Comparison of ENCODE assay signal across 12 mouse cellular contexts in the genomic region with DNA sequence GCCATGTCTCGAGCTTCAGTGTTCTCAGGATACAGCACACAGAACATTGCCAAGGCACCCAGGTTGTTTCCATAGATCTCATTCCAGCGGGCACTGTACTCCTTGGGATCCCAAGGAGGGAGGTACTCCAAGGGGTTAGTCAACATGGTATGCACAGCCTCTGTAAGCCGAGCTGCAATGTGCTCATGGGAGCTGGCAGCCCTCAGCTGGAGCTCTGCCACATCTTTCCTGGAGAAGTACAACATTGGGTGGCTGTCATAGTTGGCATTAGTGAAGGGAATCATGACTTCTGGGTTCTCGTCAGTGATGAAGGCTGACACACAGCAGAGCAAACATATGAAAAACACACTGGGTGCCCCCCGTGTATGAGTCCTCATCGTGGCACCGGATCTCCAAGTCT. TPM values are rescaled to one million over a fixed set of nuclear protein-coding genes. Genes with fewer than 3 reads are reported as not detected.
DNase-seq lines count a peak whose midpoint lies in the region; ATAC-seq and TF ChIP-seq lines count a peak whose summit lies in the region.
"Had no signal": no experiment of that assay in that cellular context is flagged by ENCODE, and none has a peak within 500 bp of the region (broad histone marks: within the 10 kb centered on the region; RNA-seq: fewer than 3 reads in every experiment).

No protein-coding gene starts in this region.

- no peak overlapping the region for H3K4me3 ChIP-seq in lung, embryonic 16.5 days (ENCODE audit: low read length)
- H3K4me3 ChIP-seq in forebrain, postnatal 0 days (ENCODE audit: low read depth, low read length), result no peak overlapping the region
- H3K4me3 ChIP-seq: hindbrain, embryonic 12.5 days; liver, embryonic 12.5 days; myocyte had no signal

- peak; percentile 17; the same call in 1 of the 2 replicates for ATAC-seq in lung, embryonic 16.5 days (ENCODE audit: low read depth)
- peak; percentile 69 for ATAC-seq in forebrain, postnatal 0 days
- ATAC-seq: liver, embryonic 12.5 days had no signal

- H3K4me1 ChIP-seq in lung, embryonic 16.5 days (replicated peaks; ENCODE audit: control insufficient read depth, insufficient read depth, low read length), result peaks cover 8% of the 10 kb centered on the region; the same call in 1 of the 2 replicates
- no peaks in the 10 kb centered on the region for H3K4me1 ChIP-seq in forebrain, postnatal 0 days (ENCODE audit: insufficient read depth)
- H3K4me1 ChIP-seq: hindbrain, embryonic 12.5 days; liver, embryonic 12.5 days had no signal

- peak; percentile 88 for DNase-seq in heart, adult 11 months
- no peak for DNase-seq in heart, adult 9 months (ENCODE audit: low spot score in 2 of 2)
- no peak for DNase-seq in lung, postnatal 25 days (ENCODE audit: low spot score)
- peak; percentile 13 for DNase-seq in forebrain, postnatal 0 days
- peak; percentile 4 for DNase-seq in right cerebral cortex, postnatal 4 days
- DNase-seq in thymus, postnatal 10 days (ENCODE audit: low spot score in 2 of 2), result no peak
- DNase-seq: kidney, adult 9 months; thymus, postnatal 4 days had no signal

- no peak overlapping the region for H3K4me2 ChIP-seq in lung, embryonic 16.5 days (ENCODE audit: low read depth, low read length)
- no peak overlapping the region for H3K4me2 ChIP-seq in forebrain, postnatal 0 days (ENCODE audit: low read depth)
- H3K4me2 ChIP-seq: hindbrain, embryonic 12.5 days; liver, embryonic 12.5 days had no signal

- no peaks in the 10 kb centered on the region for H3K27me3 ChIP-seq in lung, embryonic 16.5 days (ENCODE audit: control insufficient read depth, insufficient read depth, low read depth, low read length)
- no peaks in the 10 kb centered on the region for H3K27me3 ChIP-seq in forebrain, postnatal 0 days (ENCODE audit: insufficient read depth, low read length)
- H3K27me3 ChIP-seq: hindbrain, embryonic 12.5 days; liver, embryonic 12.5 days had no signal

- TF ChIP-seq CTCF in forebrain, postnatal 0 days (IDR thresholded peaks at IDR 0.05; ENCODE audit: low read depth), result no peak

- no peaks in the 10 kb centered on the region for H3K9me3 ChIP-seq in lung, embryonic 16.5 days (ENCODE audit: control insufficient read depth, low read length)
- no peaks in the 10 kb centered on the region for H3K9me3 ChIP-seq in forebrain, postnatal 0 days (ENCODE audit: low read length)
- H3K9me3 ChIP-seq: hindbrain, embryonic 12.5 days; liver, embryonic 12.5 days had no signal

- 72% methylated on average over 7 of the region's 7 CpGs for WGBS in lung, embryonic 16.5 days
- WGBS in forebrain, postnatal 0 days, result 72% methylated on average over 7 of the region's 7 CpGs

- no peak overlapping the region for H3K9ac ChIP-seq in lung, embryonic 16.5 days (ENCODE audit: low read length)
- H3K9ac ChIP-seq in forebrain, postnatal 0 days, result no peak overlapping the region
- H3K9ac ChIP-seq: hindbrain, embryonic 12.5 days; liver, embryonic 12.5 days had no signal

- no peaks in the 10 kb centered on the region; the same call in 1 of the 2 replicates for H3K36me3 ChIP-seq in lung, embryonic 16.5 days (ENCODE audit: control insufficient read depth, insufficient read depth, low read length)
- no peaks in the 10 kb centered on the region for H3K36me3 ChIP-seq in forebrain, postnatal 0 days (ENCODE audit: insufficient read depth)
- H3K36me3 ChIP-seq: hindbrain, embryonic 12.5 days; liver, embryonic 12.5 days had no signal

- H3K27ac ChIP-seq in lung, embryonic 16.5 days (ENCODE audit: low read length), result no peak overlapping the region
- no peak overlapping the region for H3K27ac ChIP-seq in forebrain, postnatal 0 days (ENCODE audit: low read depth, low read length)
- H3K27ac ChIP-seq: hindbrain, embryonic 12.5 days; liver, embryonic 12.5 days had no signal

RNA-seq across cellular contexts. Expression of a gene that starts 23.8 kb away (rescaled TPM):
- polyA plus RNA-seq in lung, embryonic 16.5 days (2015; fragmentation: Nextera tagmentation; extraction: Ambion mirVana), result 29.5 and 31.4 TPM in 2 replicates
- 14.1 and 19.5 TPM in 2 replicates for total RNA-seq in forebrain, postnatal 0 days (2014; rRNA removed)
- polyA plus RNA-seq in forebrain, postnatal 0 days (2015; fragmentation: Nextera tagmentation; extraction: Ambion mirVana), result 4.8 and 5.6 TPM in 2 replicates

RNA-seq across cellular contexts. Expression of a gene that starts 55.9 kb away (rescaled TPM):
- 1.1 and 1.8 TPM in 2 replicates for polyA plus RNA-seq in lung, embryonic 16.5 days (2015; fragmentation: Nextera tagmentation; extraction: Ambion mirVana)
- 0.29 TPM in 1 of 2 replicates, not detected in the other for total RNA-seq in forebrain, postnatal 0 days (2014; rRNA removed)
- 0.69 and 0.84 TPM in 2 replicates for polyA plus RNA-seq in forebrain, postnatal 0 days (2015; fragmentation: Nextera tagmentation; extraction: Ambion mirVana)

Comparison
In these comparisons a context has a peak if more than half of its experiments do, and no peak if none do; other contexts are left out.
1. DNase-seq: peak in heart, adult 11 months (single experiment), forebrain, postnatal 0 days (single experiment) and right cerebral cortex, postnatal 4 days (single experiment); none in heart, adult 9 months (0 of 2), lung, postnatal 25 days (single experiment) and thymus, postnatal 10 days (0 of 2).